Mouse (Mus musculus): ENCODE data around the gene Riox1.

- TF ChIP-seq CTCF (IDR thresholded peaks at IDR 0.05; ENCODE audit: low read depth), result no peak
- no peak for TF ChIP-seq EP300 (IDR thresholded peaks at IDR 0.05; ENCODE audit: low read depth)
Observed at GRCm38 (mm10) chr12:83978862-83979261, 28.5 kb downstream of the Riox1 start.
